ENCODE assay signal across 9 mouse cellular contexts in genomic region chr8:62080195-62080802, GRCm38 (mm10). TPM values are rescaled to one million over a fixed set of nuclear protein-coding genes. Genes with fewer than 3 reads are reported as not detected.
DNase-seq lines count a peak whose midpoint lies in the region; ATAC-seq and TF ChIP-seq lines count a peak whose summit lies in the region.
"Had no signal": no experiment of that assay in that cellular context is flagged by ENCODE, and none has a peak within 500 bp of the region (broad histone marks: within the 10 kb centered on the region; RNA-seq: fewer than 3 reads in every experiment).

No protein-coding gene starts in this region.

- 32% methylated on average over 3 of the region's 3 CpGs for WGBS in liver, embryonic 14.5 days (ENCODE audit: insufficient replicate concordance)
- WGBS in liver, embryonic 12.5 days (ENCODE audit: insufficient replicate concordance): 41% methylated on average over 3 of the region's 3 CpGs
- WGBS in forebrain, postnatal 0 days: 38% methylated on average over 3 of the region's 3 CpGs

- no peaks in the 10 kb centered on the region for H3K27me3 ChIP-seq in liver, embryonic 14.5 days (ENCODE audit: control insufficient read depth, insufficient read depth, low read length)
- no peaks in the 10 kb centered on the region for H3K27me3 ChIP-seq in liver, embryonic 12.5 days (replicated peaks)
- no peaks in the 10 kb centered on the region for H3K27me3 ChIP-seq in forebrain, postnatal 0 days (ENCODE audit: insufficient read depth, low read length)

- no peak overlapping the region for H3K27ac ChIP-seq in liver, embryonic 14.5 days
- no peak overlapping the region for H3K27ac ChIP-seq in liver, embryonic 12.5 days
- no peak overlapping the region for H3K27ac ChIP-seq in forebrain, postnatal 0 days (ENCODE audit: low read depth, low read length)

- H3K9me3 ChIP-seq in liver, embryonic 14.5 days (ENCODE audit: control insufficient read depth, low read length): no peaks in the 10 kb centered on the region
- H3K9me3 ChIP-seq in liver, embryonic 12.5 days (replicated peaks): no peaks in the 10 kb centered on the region
- no peaks in the 10 kb centered on the region for H3K9me3 ChIP-seq in forebrain, postnatal 0 days (ENCODE audit: low read length)

- no peak for ATAC-seq in CD4-positive, CD25-positive, alpha-beta regulatory T cell, adult 4 months
- no peak for ATAC-seq in liver, embryonic 14.5 days (ENCODE audit: insufficient read depth)
- ATAC-seq in liver, embryonic 12.5 days: no peak
- ATAC-seq in forebrain, postnatal 0 days: peak; percentile 93

- peak; percentile 18; the same call in 1 of the 2 replicates for TF ChIP-seq CTCF in liver, embryonic 14.5 days (IDR thresholded peaks at IDR 0.05; ENCODE audit: low read depth)
- TF ChIP-seq CTCF in forebrain, postnatal 0 days (IDR thresholded peaks at IDR 0.05; ENCODE audit: low read depth): peak; percentile 73

- H3K36me3 ChIP-seq in liver, embryonic 14.5 days (replicated peaks; ENCODE audit: control insufficient read depth, insufficient read depth, low read depth): no peaks in the 10 kb centered on the region
- no peaks in the 10 kb centered on the region for H3K36me3 ChIP-seq in liver, embryonic 12.5 days
- no peaks in the 10 kb centered on the region for H3K36me3 ChIP-seq in forebrain, postnatal 0 days (ENCODE audit: insufficient read depth)

- peak; percentile 19 for DNase-seq in CD4-positive, CD25-positive, alpha-beta regulatory T cell, adult 2 months (ENCODE audit: low read depth, low spot score)
- no peak for DNase-seq in liver, embryonic 14.5 days (ENCODE audit: low read depth in 3 of 3, low spot score in 3 of 3)
- DNase-seq in forebrain, postnatal 0 days: peak; percentile 85
- peak; percentile 13 for DNase-seq in retina, adult 2 months (ENCODE audit: low read depth, low spot score)
- DNase-seq in kidney, adult 18-20 months: no peak
- DNase-seq in natural killer cell, adult 2 months (ENCODE audit: low spot score in 2 of 2): no peak

- no peak overlapping the region for H3K4me3 ChIP-seq in liver, embryonic 14.5 days (ENCODE audit: insufficient read depth in 1 of 2, low read depth in 2 of 2, low read length in 2 of 2)
- H3K4me3 ChIP-seq in liver, embryonic 12.5 days: no peak overlapping the region
- H3K4me3 ChIP-seq in forebrain, postnatal 0 days (ENCODE audit: low read depth, low read length): no peak overlapping the region

- TF ChIP-seq EP300 in liver, embryonic 14.5 days (IDR thresholded peaks at IDR 0.05; ENCODE audit: low read depth): no peak

- no peak overlapping the region for H3K9ac ChIP-seq in liver, embryonic 14.5 days (replicated peaks)
- H3K9ac ChIP-seq in liver, embryonic 12.5 days: no peak overlapping the region
- no peak overlapping the region for H3K9ac ChIP-seq in forebrain, postnatal 0 days

- H3K4me1 ChIP-seq in liver, embryonic 14.5 days (replicated peaks; ENCODE audit: control insufficient read depth in 2 of 2, insufficient read depth in 2 of 2, low read length in 1 of 2): no peaks in the 10 kb centered on the region
- no peaks in the 10 kb centered on the region for H3K4me1 ChIP-seq in liver, embryonic 12.5 days
- no peaks in the 10 kb centered on the region for H3K4me1 ChIP-seq in forebrain, postnatal 0 days (ENCODE audit: insufficient read depth)

- no peak overlapping the region for H3K4me2 ChIP-seq in liver, embryonic 14.5 days (ENCODE audit: low read depth)
- no peak overlapping the region for H3K4me2 ChIP-seq in liver, embryonic 12.5 days
- H3K4me2 ChIP-seq in forebrain, postnatal 0 days (ENCODE audit: low read depth): no peak overlapping the region

RNA-seq across cellular contexts. Expression of gene Anxa10, which starts 42.7 kb away (rescaled TPM):
- polyA plus RNA-seq in CD4-positive, CD25-positive, alpha-beta regulatory T cell, adult 4 months (2017; shearing (Covaris generic)): not detected
- polyA plus RNA-seq in liver, embryonic 14.5 days (2012; rRNA removed): not detected in 2 replicates
- polyA plus RNA-seq in liver, embryonic 14.5 days (2014; fragmentation: Nextera tagmentation; extraction: Ambion mirVana): not detected in 2 replicates
- polyA plus RNA-seq in liver, embryonic 12.5 days (2016; fragmentation: Nextera tagmentation; extraction: Ambion mirVana): not detected in 2 replicates
- not detected in 2 replicates for total RNA-seq in forebrain, postnatal 0 days (2014; rRNA removed)
- not detected in 2 replicates for polyA plus RNA-seq in forebrain, postnatal 0 days (2015; fragmentation: Nextera tagmentation; extraction: Ambion mirVana)
- polyA plus RNA-seq: C2C12 had no signal

Comparison
In these comparisons a context has a peak if more than half of its experiments do, and no peak if none do; other contexts are left out.
1. DNase-seq: peak in CD4-positive, CD25-positive, alpha-beta regulatory T cell, adult 2 months (single experiment), forebrain, postnatal 0 days (single experiment) and retina, adult 2 months (single experiment); none in liver, embryonic 14.5 days (0 of 3), kidney, adult 18-20 months (single experiment) and natural killer cell, adult 2 months (0 of 2).